Mouse (Mus musculus) MEL (cell line): Measurements from ENCODE around the gene M6pr.

ENCODE experiments used
- CHD1 ChIP-seq: IDR thresholded peaks from 2 replicates; pipeline ENCODE4 v1.6.1; 2012; ENCODE audit warnings: low read depth, mild to moderate bottlenecking, inconsistent platforms, low read length, improper control_type of control experiment
- CTCF ChIP-seq, 3 experiments: IDR thresholded peaks in 2 of 3; conservative IDR thresholded peaks in 1 of 3; 2 replicates each; pipeline ENCODE4 v1.5.1; 2011 to 2012; ENCODE audit warnings: low read length in 3 of 3, low read depth in 2 of 3, mild to moderate bottlenecking in 2 of 3, improper control_type of control experiment in 1 of 3, inconsistent platforms in 1 of 3, mixed read lengths in 1 of 3, moderate library complexity in 1 of 3; ENCODE audit not compliant: control insufficient read depth in 1 of 3, insufficient read depth in 1 of 3, poor library complexity in 1 of 3, severe bottlenecking in 1 of 3
- EP300 ChIP-seq, 2 experiments: IDR thresholded peaks; 2 replicates each; pipeline ENCODE4 v1.6.1; 2011; ENCODE audit warnings: improper control_type of control experiment in 2 of 2, low read length in 2 of 2, low read depth in 1 of 2, mild to moderate bottlenecking in 1 of 2
- ETS1 ChIP-seq: IDR thresholded peaks from 2 replicates; pipeline ENCODE4 v1.6.1; 2012; ENCODE audit warnings: low read depth, mild to moderate bottlenecking, inconsistent platforms, low read length, improper control_type of control experiment, moderate library complexity
- GABPA ChIP-seq: IDR thresholded peaks from 2 replicates; pipeline ENCODE4 v1.6.1; 2012; ENCODE audit warnings: low read depth, mild to moderate bottlenecking, inconsistent platforms, low read length, improper control_type of control experiment, moderate library complexity
- GATA1 ChIP-seq: IDR thresholded peaks from 2 replicates; pipeline ENCODE4 v1.6.1; 2011; ENCODE audit warnings: low read depth, low read length, improper control_type of control experiment
- MXI1 ChIP-seq: IDR thresholded peaks from 2 replicates; pipeline ENCODE4 v1.6.1; 2011; ENCODE audit warnings: mild to moderate bottlenecking, low read depth, low read length, improper control_type of control experiment
- POLR2A ChIP-seq, 2 experiments: IDR thresholded peaks; 2 replicates each; pipeline ENCODE4 v1.6.1; 2011 to 2012; ENCODE audit warnings: low read length in 2 of 2, mild to moderate bottlenecking in 2 of 2, control low read depth in 1 of 2, improper control_type of control experiment in 1 of 2, low read depth in 1 of 2, moderate library complexity in 1 of 2; ENCODE audit not compliant: control insufficient read depth in 1 of 2, insufficient read depth in 1 of 2, poor library complexity in 1 of 2
- USF1 ChIP-seq: IDR thresholded peaks from 2 replicates; pipeline ENCODE4 v1.6.1; 2014; ENCODE audit warnings: low read depth, mild to moderate bottlenecking, inconsistent platforms, low read length, improper control_type of control experiment, moderate library complexity
- ZMIZ1 ChIP-seq: IDR thresholded peaks from 2 replicates; pipeline ENCODE4 v1.6.1; 2012; ENCODE audit warnings: low read depth, mild to moderate bottlenecking, inconsistent platforms, low read length, improper control_type of control experiment, moderate library complexity
- ZNF384 ChIP-seq: IDR thresholded peaks from 2 replicates; pipeline ENCODE4 v1.6.1; 2012; ENCODE audit warnings: low read depth, mild to moderate bottlenecking, inconsistent platforms, low read length, improper control_type of control experiment

DNA sequence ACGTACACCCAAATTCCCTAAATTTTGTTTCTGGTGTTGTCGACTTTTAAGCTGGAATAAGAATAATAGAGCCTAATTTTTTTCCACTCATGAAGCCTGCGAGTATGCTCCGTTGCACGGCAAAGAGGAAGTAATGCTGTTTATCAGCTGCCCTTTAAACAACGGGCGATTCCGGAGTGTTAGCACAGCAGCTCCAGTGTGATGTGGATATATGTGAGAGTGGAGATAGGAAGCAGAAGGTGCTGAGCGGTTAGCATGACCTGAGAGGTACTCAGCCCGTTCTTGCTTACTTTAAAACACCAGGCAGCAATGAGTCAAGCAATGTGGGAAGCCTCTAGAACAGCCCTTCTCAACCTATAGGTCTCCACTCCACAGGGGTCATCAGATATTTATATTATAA, 35.2 kb downstream of the M6pr start:
- TF ChIP-seq ZNF384 (peak; percentile 73), USF1 (no peak), EP300 (IDR thresholded peaks at IDR 0.05; ENCODE audit: low read depth in 1 of 2, low read length in 2 of 2) (peak; percentile 96 to 98), MXI1 (peak; percentile 85), CHD1 (no peak; the same call in 1 of the 2 replicates), CTCF (IDR thresholded peaks at IDR 0.05 in 2 of 3, conservative IDR thresholded peaks at IDR 0.05 in 1 of 3; ENCODE audit: control insufficient read depth in 1 of 3, insufficient read depth in 1 of 3, low read depth in 2 of 3, low read length in 3 of 3, poor library complexity in 1 of 3, severe bottlenecking in 1 of 3) (no peak), GATA1 (peak; percentile 95), POLR2A (IDR thresholded peaks at IDR 0.05; ENCODE audit: control insufficient read depth in 1 of 2, insufficient read depth in 1 of 2, low read depth in 1 of 2, low read length in 2 of 2, poor library complexity in 1 of 2) (peak in 1 of 2 experiments; percentile 68; a peak in 2 of 4 replicates), GABPA (no peak), ZMIZ1 (peak; percentile 72; the same call in 1 of the 2 replicates), ETS1 (peak; percentile 92)
